Mouse (Mus musculus): Measurements from ENCODE around the gene Gm3893.
"Not testable (repeated sequence)": the region's sequence is repeated elsewhere in the genome, so short reads cannot be mapped to it uniquely, and the experiment has no call there.

Gm3893 gene

DNA sequence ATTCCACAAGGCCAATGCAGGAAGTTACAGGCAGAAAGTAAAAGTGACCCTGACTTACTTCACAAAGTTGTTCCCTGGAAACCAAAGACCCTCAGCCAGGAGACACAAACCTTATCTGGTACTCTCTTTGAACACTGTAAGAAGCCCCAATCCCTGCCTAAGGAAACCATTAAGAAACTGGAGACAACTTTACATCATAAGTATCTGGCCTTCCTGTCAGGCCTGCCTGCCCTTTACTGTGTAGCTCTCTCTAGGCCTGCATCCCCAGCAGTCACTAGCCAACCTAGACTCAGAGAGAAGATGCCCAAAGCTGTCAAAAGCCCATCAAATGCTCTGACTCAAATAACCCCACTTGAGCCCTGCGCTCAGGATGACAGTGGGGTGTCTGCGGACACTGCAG is at the start of gene Gm3893:
TSS of gene Gm3893 (plus strand) at position 301 of the 400 bp plus-strand sequence.
- CTCF ChIA-PET, POLR2A ChIA-PET: not testable (repeated sequence)

DNA sequence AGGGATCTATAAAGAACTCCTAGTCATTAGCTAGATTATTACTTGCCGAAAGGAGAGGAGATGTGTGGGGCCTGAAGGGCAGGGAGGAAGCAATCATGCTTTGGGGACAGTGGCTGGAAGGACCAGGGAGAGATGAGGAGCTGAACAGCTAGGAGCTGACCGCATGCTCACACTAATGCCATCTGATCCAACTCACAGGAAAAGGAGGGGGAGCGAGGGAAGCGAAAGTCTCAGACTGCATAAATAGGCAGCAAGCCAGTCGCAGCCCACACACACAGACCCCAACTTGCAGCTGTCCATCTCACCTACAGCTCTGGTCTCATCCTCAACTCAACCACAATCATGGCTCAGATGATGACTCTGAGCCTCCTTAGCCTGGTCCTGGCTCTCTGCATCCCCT is 23.5 kb downstream of the Gm3893 start, which contains the start of gene Gm13304:
TSS of gene Gm13304 (plus strand) at position 301 of the 400 bp plus-strand sequence.
- POLR2A ChIA-PET, CTCF ChIA-PET: not testable (repeated sequence)
